Mouse (Mus musculus) neural tube, postnatal 0 days (tissue): ENCODE measurements around the gene Agpat3. TPM values are rescaled to one million over a fixed set of nuclear protein-coding genes. Genes with fewer than 3 reads are reported as not detected.

Experiments used
- microRNA-seq: library from miRNA; unstranded; fragments of <30 nt; microRNA quantifications from one replicate; pipeline ENCODE4, GENCODE M21; 2016
- polyA plus RNA-seq: library from polyadenylated mRNA; unstranded; fragments of >200 nt; fragmentation: Nextera tagmentation; extraction: Ambion mirVana; gene quantifications from 2 replicates; pipeline ENCODE4 v1.2.1, GENCODE M21; 2015

Agpat3 gene
- 136 and 147 TPM in 2 replicates for polyA plus RNA-seq

DNA sequence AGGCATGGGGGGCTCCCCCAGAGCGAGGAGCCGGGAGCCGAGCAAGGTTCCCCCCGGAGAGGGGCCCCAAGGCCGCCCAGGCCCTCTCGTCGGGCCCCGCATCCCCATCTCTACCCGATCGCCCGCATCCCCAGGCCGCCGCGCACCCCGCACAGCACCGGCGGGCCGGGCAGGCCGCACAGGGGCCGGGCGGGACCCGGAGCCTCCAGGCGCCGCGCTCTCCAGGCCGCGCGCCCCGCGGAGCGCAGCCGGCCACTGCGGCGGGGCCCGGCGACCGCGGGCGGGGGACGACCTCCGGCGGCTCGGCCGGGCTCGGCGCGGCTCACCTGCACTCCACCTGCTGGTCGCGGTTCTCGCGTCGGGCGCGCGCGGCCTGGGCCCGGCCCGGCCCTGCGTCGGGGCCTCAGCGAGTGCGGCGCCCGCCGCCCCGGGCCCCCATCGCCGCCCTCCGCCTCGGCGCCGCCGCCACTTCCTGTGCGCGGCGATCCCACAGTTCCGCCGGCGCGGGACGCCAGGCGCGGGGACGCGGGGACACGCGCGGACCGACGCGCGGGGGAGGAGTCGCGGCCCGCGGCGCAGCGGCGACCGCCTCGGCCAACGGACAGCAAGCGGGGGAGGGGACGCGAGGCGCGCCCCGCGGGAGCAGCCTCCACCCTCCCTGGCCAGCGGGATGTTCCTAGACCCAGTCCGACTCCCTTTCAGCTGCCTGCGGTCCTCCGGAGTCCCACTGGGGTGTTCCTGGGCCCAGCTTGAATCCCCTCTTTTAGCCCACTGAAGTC, at the start of gene Agpat3:
TSS of gene Agpat3 (minus strand) at position 603 of the 779 bp plus-strand sequence.

DNA sequence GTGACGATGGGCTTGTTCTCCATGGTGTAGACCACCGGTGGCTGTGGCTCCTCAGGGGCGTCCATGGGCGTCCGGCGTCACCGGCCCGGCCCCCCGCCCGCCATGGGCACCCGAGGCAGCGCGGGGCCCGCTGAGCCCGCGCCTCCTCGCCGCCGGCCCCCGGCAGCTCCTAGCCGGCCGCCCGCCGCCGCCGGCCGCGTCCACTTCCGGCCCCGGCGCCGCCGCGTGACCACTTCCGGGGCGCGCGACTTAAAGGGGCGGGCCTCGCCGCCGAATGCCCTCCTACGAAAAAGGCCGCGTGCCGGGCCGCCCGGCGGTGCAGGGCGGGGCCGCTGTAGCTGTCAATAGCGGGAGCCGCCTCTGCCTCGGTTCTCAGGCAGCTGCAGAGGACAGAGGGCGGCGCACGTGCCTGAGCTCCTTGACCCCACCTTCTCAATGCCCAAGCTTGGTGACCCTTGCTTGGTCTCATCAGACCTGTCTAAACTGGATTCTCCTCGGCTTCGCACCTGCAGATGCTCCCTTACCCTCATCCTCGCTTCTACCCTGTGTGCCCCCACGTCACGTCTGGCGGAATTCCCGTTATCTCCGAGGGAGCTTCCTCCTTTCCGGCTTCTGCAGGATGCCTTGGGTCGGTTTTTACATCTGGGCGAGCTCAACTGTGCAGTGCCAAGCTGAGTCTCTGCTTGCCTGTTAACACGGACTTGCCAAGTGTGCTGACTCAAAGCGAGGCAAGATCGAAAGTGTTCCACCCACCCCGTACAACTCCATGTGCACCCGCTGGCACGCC, 107.7 kb downstream of the Agpat3 start, which contains the start of gene Trappc10:
TSS of gene Trappc10 (minus strand) at position 204 of the 787 bp plus-strand sequence.

Small RNA genes lying within 50 kb of the gene (microRNA-seq; reads per million reads assigned to microRNA genes)
- gene Mir7659 = not detected

Other genes starting within 250 kb of the Agpat3 start
- gene D10Jhu81e, start 182.7 kb downstream of the Agpat3 start, polyA plus RNA-seq = 34.7 and 35.0 TPM in 2 replicates
- gene Pwp2, start 167.3 kb downstream of the Agpat3 start, polyA plus RNA-seq = 10.4 and 11.6 TPM in 2 replicates
- 43.8 and 48.7 TPM in 2 replicates for gene Trappc10, start 107.8 kb downstream of the Agpat3 start, polyA plus RNA-seq
- gene Rrp1, start 60.6 kb upstream of the Agpat3 start, polyA plus RNA-seq = 395 and 440 TPM in 2 replicates
- gene Cstb, start 73.2 kb upstream of the Agpat3 start, polyA plus RNA-seq = 130 and 172 TPM in 2 replicates
- 56.0 and 66.7 TPM in 2 replicates for gene Pdxk, start 112.5 kb upstream of the Agpat3 start, polyA plus RNA-seq
- not detected in 2 replicates for gene Olfr1358, start 164.9 kb upstream of the Agpat3 start, polyA plus RNA-seq
- gene Ilvbl, start 221.9 kb upstream of the Agpat3 start, polyA plus RNA-seq = 71.4 and 73.8 TPM in 2 replicates
- gene Syde1, start 239.5 kb upstream of the Agpat3 start, polyA plus RNA-seq = 3.4 and 3.8 TPM in 2 replicates